Mouse (Mus musculus) stomach, postnatal 0 days (tissue): ENCODE measurements around the gene Acat1. TPM values are rescaled to one million over a fixed set of nuclear protein-coding genes. Genes with fewer than 3 reads are reported as not detected.

Experiments used
- ATAC-seq: fragments of 200-750 bp; cut with Nextera tagmentation; 2 replicates; pipeline ENCODE4 v1.8.0; 2017; ENCODE audit not compliant: low FRiP score, low TSS enrichment
- DNase-seq: peaks from one replicate; pipeline ENCODE4 v3.0.0-alpha.2; 2016; ENCODE audit warnings: low spot score
- H3K27ac ChIP-seq: fragments of 300-500 bp; sonication (generic); replicated peaks from 2 replicates; pipeline ENCODE4 v1.5.1; 2014; ENCODE audit warnings: mild to moderate bottlenecking, control low read depth
- H3K27me3 ChIP-seq: fragments of 300-500 bp; sonication (generic); 2 replicates; pipeline ENCODE4 v1.6.1; 2014; ENCODE audit warnings: low read length; ENCODE audit not compliant: control insufficient read depth, insufficient read depth
- H3K36me3 ChIP-seq: fragments of 300-500 bp; sonication (generic); 2 replicates; pipeline ENCODE4 v1.6.1; 2014; ENCODE audit warnings: low read length, mixed read lengths; ENCODE audit not compliant: control insufficient read depth, insufficient read depth
- H3K4me1 ChIP-seq: fragments of 300-500 bp; sonication (generic); replicated peaks from 2 replicates; pipeline ENCODE4 v1.6.1; 2014; ENCODE audit warnings: antibody characterized with exemption; ENCODE audit not compliant: control insufficient read depth, insufficient read depth
- H3K4me2 ChIP-seq: fragments of 300-500 bp; sonication (generic); replicated peaks from 2 replicates; pipeline ENCODE4 v1.6.1; 2014; ENCODE audit warnings: low read depth, mild to moderate bottlenecking, control low read depth, moderate library complexity
- H3K4me3 ChIP-seq: fragments of 300-500 bp; sonication (generic); 2 replicates; pipeline ENCODE4 v1.5.1; 2014; ENCODE audit warnings: low read depth, low read length, control low read depth
- H3K9ac ChIP-seq: fragments of 300-500 bp; sonication (generic); 2 replicates; pipeline ENCODE4 v1.6.1; 2014; ENCODE audit warnings: mild to moderate bottlenecking, low read length, control low read depth, mixed read lengths
- H3K9me3 ChIP-seq: fragments of 300-500 bp; sonication (generic); 2 replicates; pipeline ENCODE4 v1.6.1; 2016; ENCODE audit warnings: low read length; ENCODE audit not compliant: control insufficient read depth
- CTCF ChIP-seq: IDR thresholded peaks from 2 replicates; pipeline ENCODE4 v1.5.1; 2016; ENCODE audit warnings: antibody characterized with exemption, low read depth, mild to moderate bottlenecking, moderate library complexity
- EP300 ChIP-seq: optimal IDR thresholded peaks from 2 replicates; pipeline ENCODE3; 2016; ENCODE audit warnings: antibody characterized with exemption
- WGBS: fragments of 180-500 bp; shearing (Covaris S2); extraction: QIAGEN DNeasy Blood & Tissue Kit; methylation state at CpG from one replicate; pipeline ENCODE4 v1.1.7; 2014; 5-methylcytosine and 5-hydroxymethylcytosine counted together
- polyA plus RNA-seq: library from polyadenylated mRNA; unstranded; fragments of >200 nt; fragmentation: Nextera tagmentation; extraction: Ambion mirVana; gene quantifications from 2 replicates; pipeline ENCODE4 v1.2.1, GENCODE M21; 2015

Gene Acat1
- polyA plus RNA-seq, 1 experiment from 2014 or later = 113 TPM

- no peak for DNase-seq
Measured at GRCm38 (mm10) chr9:53607192-53607591, 3.0 kb downstream of the Acat1 start.

DNA sequence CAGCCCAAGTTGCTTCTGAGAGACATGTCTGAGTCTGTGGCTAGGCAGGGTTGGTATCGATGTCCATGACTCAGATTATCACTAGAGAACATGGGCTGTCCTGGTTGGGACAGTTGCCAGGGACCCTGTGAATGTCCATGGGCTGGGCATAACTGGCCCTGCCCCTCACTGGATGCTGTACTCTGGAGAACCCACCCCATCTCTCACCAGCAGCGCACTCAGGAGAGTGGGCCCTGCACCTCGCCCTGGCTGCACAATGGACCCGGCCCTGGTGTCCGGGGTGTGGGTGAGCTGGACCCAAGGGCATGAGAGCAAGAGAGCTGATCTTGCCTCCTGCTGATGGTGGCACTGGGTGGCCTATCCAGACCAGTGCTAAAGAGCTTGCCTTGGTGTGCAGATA is 5.2 kb downstream of the Acat1 start:
- TF ChIP-seq CTCF (no peak), EP300 (no peak)
- no peaks in the 10 kb centered on the region for H3K9me3 ChIP-seq
- H3K4me1 ChIP-seq = no peaks in the 10 kb centered on the region
- ATAC-seq = no peak
- H3K4me3 ChIP-seq = no peak overlapping the region
- H3K4me2 ChIP-seq = no peak overlapping the region
- DNase-seq = no peak
- no peak overlapping the region for H3K27ac ChIP-seq
- 89% methylated on average over 5 of the region's 5 CpGs for WGBS
- H3K27me3 ChIP-seq = no peaks in the 10 kb centered on the region
- H3K36me3 ChIP-seq = no peaks in the 10 kb centered on the region
- no peak overlapping the region for H3K9ac ChIP-seq

More at GRCm38 (mm10) chr9:53607192-53607591, 3.0 kb downstream of the Acat1 start:
- Histone ChIP-seq H3K36me3 (no peaks in the 10 kb centered on the region), H3K9me3 (no peaks in the 10 kb centered on the region), H3K4me1 (no peaks in the 10 kb centered on the region), H3K4me2 (no peak overlapping the region), H3K27ac (no peak overlapping the region), H3K4me3 (no peak overlapping the region), H3K9ac (no peak overlapping the region), H3K27me3 (no peaks in the 10 kb centered on the region)
- 93% methylated on average over 3 of the region's 3 CpGs for WGBS
- TF ChIP-seq EP300 (no peak), CTCF (no peak)
- ATAC-seq = no peak

DNA sequence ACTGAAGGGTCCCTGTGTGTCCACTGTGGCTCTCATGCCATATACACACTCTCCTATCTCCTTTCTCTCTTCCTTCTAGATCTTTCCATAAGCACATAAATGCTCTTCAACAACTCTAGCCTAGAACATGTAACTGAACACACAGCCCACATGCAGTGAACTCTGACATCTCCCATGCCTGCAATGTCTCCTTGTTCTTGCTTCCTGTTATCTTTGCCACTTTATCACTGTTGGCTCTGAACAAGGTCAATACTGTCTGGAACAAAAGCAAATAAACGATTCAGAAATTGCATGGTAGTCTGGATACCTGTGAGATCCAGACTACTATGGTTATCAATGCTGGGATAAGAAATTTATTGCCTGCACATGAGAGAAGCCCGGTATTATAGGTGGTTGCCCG is 6.3 kb downstream of the Acat1 start:
- H3K9me3 ChIP-seq = no peaks in the 10 kb centered on the region
- H3K27ac ChIP-seq = no peak overlapping the region; the same call in 1 of the 2 replicates
- WGBS = 68% methylated on average over 3 of the region's 3 CpGs
- no peaks in the 10 kb centered on the region for H3K27me3 ChIP-seq
- H3K4me2 ChIP-seq = no peak overlapping the region
- no peaks in the 10 kb centered on the region for H3K4me1 ChIP-seq
- H3K36me3 ChIP-seq = no peaks in the 10 kb centered on the region
- TF ChIP-seq CTCF (no peak), EP300 (no peak)
- no peak overlapping the region for H3K4me3 ChIP-seq
- DNase-seq (no peak), ATAC-seq (peak; percentile 58; the same call in 1 of the 2 replicates)
- H3K9ac ChIP-seq = no peak overlapping the region

GRCm38 (mm10) chr9:53603384-53603783 is 6.8 kb downstream of the Acat1 start:
- H3K9me3 ChIP-seq = no peaks in the 10 kb centered on the region
- TF ChIP-seq EP300 = no peak
- TF ChIP-seq CTCF = no peak
- DNase-seq = peak; percentile 46
- no peak overlapping the region for H3K4me2 ChIP-seq
- H3K27ac ChIP-seq = no peak overlapping the region; the same call in 1 of the 2 replicates
- H3K27me3 ChIP-seq = no peaks in the 10 kb centered on the region
- H3K36me3 ChIP-seq = no peaks in the 10 kb centered on the region
- no peaks in the 10 kb centered on the region for H3K4me1 ChIP-seq
- H3K4me3 ChIP-seq = no peak overlapping the region
- no peak overlapping the region for H3K9ac ChIP-seq
- 67% methylated on average over 1 of the region's 1 CpGs for WGBS
- peak; percentile 66 for ATAC-seq

DNA sequence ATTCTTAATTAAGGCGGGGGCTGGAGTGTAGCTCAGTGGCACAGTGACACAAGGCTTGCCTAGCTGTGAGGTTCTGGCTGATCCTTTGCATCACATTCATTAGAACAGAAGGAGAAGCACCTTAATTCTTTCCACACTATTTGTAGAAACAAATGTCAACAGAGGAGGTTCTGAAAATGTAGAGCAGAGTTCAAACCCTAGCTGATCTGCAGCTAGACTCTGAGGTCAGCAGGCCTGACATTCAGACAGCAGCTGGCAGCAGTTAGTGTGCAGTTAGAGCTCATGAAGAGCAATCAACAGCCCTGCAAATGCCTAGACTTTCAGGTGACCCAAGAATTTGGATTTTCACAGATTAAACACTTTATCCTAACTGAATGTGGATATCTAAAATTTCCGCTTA is 8.6 kb downstream of the Acat1 start:
- no peaks in the 10 kb centered on the region for H3K27me3 ChIP-seq
- no peaks in the 10 kb centered on the region for H3K4me1 ChIP-seq
- no peak overlapping the region for H3K27ac ChIP-seq
- ATAC-seq (no peak), DNase-seq (no peak)
- 75% methylated on average over 2 of the region's 2 CpGs for WGBS
- no peak overlapping the region for H3K9ac ChIP-seq
- H3K4me2 ChIP-seq = no peak overlapping the region
- TF ChIP-seq CTCF = no peak
- TF ChIP-seq EP300 = no peak
- H3K9me3 ChIP-seq = no peaks in the 10 kb centered on the region
- no peaks in the 10 kb centered on the region for H3K36me3 ChIP-seq
- H3K4me3 ChIP-seq = no peak overlapping the region

- DNase-seq = no peak
- Histone ChIP-seq H3K9me3 (no peaks in the 10 kb centered on the region), H3K4me2 (no peak overlapping the region), H3K4me3 (no peak overlapping the region), H3K27ac (no peak overlapping the region), H3K36me3 (no peaks in the 10 kb centered on the region), H3K4me1 (no peaks in the 10 kb centered on the region), H3K27me3 (no peaks in the 10 kb centered on the region), H3K9ac (no peak overlapping the region)
- WGBS = 84% methylated on average over 6 of the region's 6 CpGs
- no peak for ATAC-seq
- TF ChIP-seq CTCF = no peak
- no peak for TF ChIP-seq EP300
Measured at GRCm38 (mm10) chr9:53598631-53599030, 11.6 kb downstream of the Acat1 start.
